Mouse (Mus musculus): ENCODE results near the gene Rbm39. TPM values are rescaled to one million over a fixed set of nuclear protein-coding genes. Genes with fewer than 3 reads are reported as not detected.

Rbm39 gene
- 250 and 341 TPM in 2 replicates for total RNA-seq (2014; rRNA removed)
- polyA plus RNA-seq (2015; fragmentation: Nextera tagmentation; extraction: Ambion mirVana), result 448 and 480 TPM in 2 replicates

DNA sequence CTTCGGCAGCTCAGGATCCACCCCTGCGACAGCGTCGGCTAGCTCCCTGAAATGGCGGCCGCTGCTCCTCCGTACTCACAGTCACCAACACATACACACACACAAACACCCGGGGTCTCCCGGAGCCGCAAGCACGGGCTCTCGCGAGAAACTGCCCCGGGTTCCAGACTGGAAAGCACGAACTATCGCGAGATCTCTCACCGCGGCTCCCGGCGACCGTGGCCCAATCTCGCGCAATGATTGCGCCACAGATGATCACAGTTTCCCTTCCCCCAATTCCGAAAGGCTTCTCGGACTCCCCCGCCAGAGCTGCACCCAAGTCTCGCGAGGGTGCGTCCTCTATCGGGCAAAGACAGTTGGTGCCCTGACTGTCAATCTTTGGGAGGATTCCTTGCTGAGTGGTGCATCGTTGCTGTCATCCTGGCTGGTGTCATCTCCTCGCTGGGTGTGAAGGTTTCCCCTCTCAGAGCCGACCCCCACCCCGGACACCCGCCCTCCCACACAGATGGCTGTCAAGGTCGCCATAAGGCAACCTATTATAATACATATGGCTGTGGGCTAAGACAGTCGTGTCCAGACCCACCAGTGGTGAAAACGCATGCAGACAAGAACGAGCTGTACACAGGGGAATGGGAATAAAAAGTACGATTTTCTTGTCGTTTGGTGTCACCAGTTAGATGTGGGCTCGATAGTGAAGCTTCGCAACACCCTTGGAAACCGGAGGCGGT, at the start of gene Rbm39:
Rbm39 (minus strand) TSS at position 145 of the 728 bp plus-strand sequence.
- TF ChIP-seq CTCF (IDR thresholded peaks at IDR 0.05; ENCODE audit: low read depth), result peak; percentile 68
- peaks cover 13% of the 10 kb centered on the region for H3K36me3 ChIP-seq (ENCODE audit: insufficient read depth, low read length)
- H3K4me1 ChIP-seq (ENCODE audit: insufficient read depth, low read length), result peaks cover 5% of the 10 kb centered on the region; the same call in 1 of the 2 replicates
- H3K4me2 ChIP-seq (ENCODE audit: low read depth, low read length), result peak within 1 kb of the TSS; percentile 80
- ATAC-seq, result peak; percentile 97
- no peaks in the 10 kb centered on the region for H3K9me3 ChIP-seq (ENCODE audit: low read length)
- WGBS, result under 1% methylated on average over 47 of the region's 47 CpGs
- H3K4me3 ChIP-seq (ENCODE audit: low read length), result peak within 1 kb of the TSS; percentile 100
- H3K9ac ChIP-seq (replicated peaks; ENCODE audit: low read length), result peak within 1 kb of the TSS; percentile 100
- peak; percentile 100 for DNase-seq (ENCODE audit: low spot score)
- H3K27me3 ChIP-seq (ENCODE audit: insufficient read depth, low read length), result no peaks in the 10 kb centered on the region
- peak within 1 kb of the TSS; percentile 99 for H3K27ac ChIP-seq

GRCm38 (mm10) chr2:156229171-156229570, 49.1 kb upstream of the Rbm39 start:
- H3K27me3 ChIP-seq (ENCODE audit: insufficient read depth, low read length), result no peaks in the 10 kb centered on the region
- ATAC-seq (no peak), DNase-seq (ENCODE audit: low spot score) (no peak)
- H3K9ac ChIP-seq (replicated peaks; ENCODE audit: low read length), result no peak overlapping the region
- H3K4me1 ChIP-seq (ENCODE audit: insufficient read depth, low read length), result peaks cover 7% of the 10 kb centered on the region; the same call in 1 of the 2 replicates
- WGBS, result 100% methylated on average over 1 of the region's 1 CpGs
- H3K36me3 ChIP-seq (ENCODE audit: insufficient read depth, low read length), result peaks cover 16% of the 10 kb centered on the region; the same call in 1 of the 2 replicates
- H3K4me3 ChIP-seq (ENCODE audit: low read length), result no peak overlapping the region
- TF ChIP-seq CTCF (IDR thresholded peaks at IDR 0.05; ENCODE audit: low read depth), result no peak
- H3K4me2 ChIP-seq (ENCODE audit: low read depth, low read length), result no peak overlapping the region
- no peaks in the 10 kb centered on the region for H3K9me3 ChIP-seq (ENCODE audit: low read length)
- no peak overlapping the region for H3K27ac ChIP-seq

DNA sequence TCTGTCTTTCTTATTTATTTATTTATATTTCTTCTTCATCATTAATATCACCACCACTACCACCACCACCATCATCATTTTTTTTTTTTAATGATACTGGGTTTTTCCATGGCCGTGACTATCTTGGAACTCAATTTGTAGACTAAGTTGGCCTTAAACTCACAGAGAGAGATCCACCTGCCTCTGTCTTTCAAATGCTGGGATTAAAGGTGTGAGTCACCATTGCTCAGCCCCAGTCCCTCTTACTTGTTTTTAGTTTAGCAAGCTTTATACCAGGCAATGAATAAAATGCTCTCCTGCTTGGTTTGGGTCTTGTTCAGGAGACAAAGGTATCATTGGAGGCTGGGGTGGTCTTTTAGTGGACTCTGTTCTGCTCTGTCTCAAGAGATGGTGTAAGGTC, 47.7 kb upstream of the Rbm39 start:
- ATAC-seq (no peak), DNase-seq (ENCODE audit: low spot score) (no peak)
- no peak for TF ChIP-seq CTCF (IDR thresholded peaks at IDR 0.05; ENCODE audit: low read depth)
- H3K27ac ChIP-seq, result no peak overlapping the region
- no peak overlapping the region for H3K4me2 ChIP-seq (ENCODE audit: low read depth, low read length)
- no peaks in the 10 kb centered on the region for H3K4me1 ChIP-seq (ENCODE audit: insufficient read depth, low read length)
- no peaks in the 10 kb centered on the region for H3K27me3 ChIP-seq (ENCODE audit: insufficient read depth, low read length)
- H3K9me3 ChIP-seq (ENCODE audit: low read length), result no peaks in the 10 kb centered on the region
- H3K9ac ChIP-seq (replicated peaks; ENCODE audit: low read length), result no peak overlapping the region
- WGBS, result 97% methylated on average over 1 of the region's 1 CpGs
- no peak overlapping the region for H3K4me3 ChIP-seq (ENCODE audit: low read length)
- H3K36me3 ChIP-seq (ENCODE audit: insufficient read depth, low read length), result peaks cover 19% of the 10 kb centered on the region; the same call in 1 of the 2 replicates

DNA sequence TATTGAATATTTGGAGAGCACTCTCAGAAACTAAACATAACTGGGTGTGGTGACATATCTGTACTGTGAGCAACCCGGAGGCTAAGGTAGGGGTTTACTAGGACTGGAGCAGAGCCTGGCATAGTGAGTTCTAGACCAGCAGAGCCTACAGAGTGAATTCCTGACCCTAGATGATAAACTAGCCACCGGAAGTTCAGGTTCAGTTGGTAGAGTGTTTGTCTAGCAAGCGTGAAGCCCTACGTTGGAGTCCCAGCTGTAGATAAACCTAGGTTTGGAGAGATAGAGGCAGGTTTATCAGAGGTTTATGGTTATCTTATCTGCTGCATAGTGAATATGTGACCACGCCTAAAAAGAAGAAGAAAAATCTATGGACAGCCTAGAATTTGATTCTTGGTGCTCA, 44.0 kb upstream of the Rbm39 start:
- Histone ChIP-seq H3K9me3 (ENCODE audit: low read length) (no peaks in the 10 kb centered on the region), H3K4me3 (ENCODE audit: low read length) (no peak overlapping the region), H3K9ac (replicated peaks; ENCODE audit: low read length) (no peak overlapping the region), H3K36me3 (ENCODE audit: insufficient read depth, low read length) (peaks cover 15% of the 10 kb centered on the region; the same call in 1 of the 2 replicates), H3K4me2 (ENCODE audit: low read depth, low read length) (no peak overlapping the region), H3K4me1 (ENCODE audit: insufficient read depth, low read length) (no peaks in the 10 kb centered on the region), H3K27me3 (ENCODE audit: insufficient read depth, low read length) (no peaks in the 10 kb centered on the region), H3K27ac (peak overlapping the region; percentile 48; the same call in 1 of the 2 replicates)
- DNase-seq (ENCODE audit: low spot score) (no peak), ATAC-seq (no peak)
- TF ChIP-seq CTCF (IDR thresholded peaks at IDR 0.05; ENCODE audit: low read depth), result no peak
- WGBS, result 93% methylated on average over 5 of the region's 5 CpGs

DNA sequence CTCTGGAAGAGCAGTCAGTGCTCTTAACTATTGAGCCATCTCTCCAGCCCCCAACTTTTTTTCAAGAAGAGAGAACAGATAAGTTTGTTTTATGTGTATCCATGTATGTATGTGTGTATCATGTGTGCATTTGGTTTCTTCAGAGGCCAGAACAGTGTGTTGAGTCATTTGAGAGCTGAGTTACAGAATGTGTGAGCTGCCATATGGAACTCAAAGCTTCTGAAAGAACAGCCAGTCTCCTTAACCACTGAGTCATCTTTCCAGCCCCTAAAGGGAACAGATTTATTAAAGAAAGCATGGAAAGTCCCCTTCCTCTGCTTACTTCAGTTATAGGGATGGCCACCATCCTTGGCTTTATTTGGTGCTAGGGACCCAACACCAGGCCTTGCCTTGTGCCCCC, 42.1 kb upstream of the Rbm39 start:
- H3K36me3 ChIP-seq (ENCODE audit: insufficient read depth, low read length), result peaks cover 15% of the 10 kb centered on the region; the same call in 1 of the 2 replicates
- ATAC-seq (no peak), DNase-seq (ENCODE audit: low spot score) (no peak)
- no peaks in the 10 kb centered on the region for H3K9me3 ChIP-seq (ENCODE audit: low read length)
- no peak overlapping the region for H3K9ac ChIP-seq (replicated peaks; ENCODE audit: low read length)
- no peaks in the 10 kb centered on the region for H3K4me1 ChIP-seq (ENCODE audit: insufficient read depth, low read length)
- H3K27ac ChIP-seq, result no peak overlapping the region
- TF ChIP-seq CTCF (IDR thresholded peaks at IDR 0.05; ENCODE audit: low read depth), result no peak
- no peaks in the 10 kb centered on the region for H3K27me3 ChIP-seq (ENCODE audit: insufficient read depth, low read length)
- no peak overlapping the region for H3K4me3 ChIP-seq (ENCODE audit: low read length)
- H3K4me2 ChIP-seq (ENCODE audit: low read depth, low read length), result no peak overlapping the region

DNA sequence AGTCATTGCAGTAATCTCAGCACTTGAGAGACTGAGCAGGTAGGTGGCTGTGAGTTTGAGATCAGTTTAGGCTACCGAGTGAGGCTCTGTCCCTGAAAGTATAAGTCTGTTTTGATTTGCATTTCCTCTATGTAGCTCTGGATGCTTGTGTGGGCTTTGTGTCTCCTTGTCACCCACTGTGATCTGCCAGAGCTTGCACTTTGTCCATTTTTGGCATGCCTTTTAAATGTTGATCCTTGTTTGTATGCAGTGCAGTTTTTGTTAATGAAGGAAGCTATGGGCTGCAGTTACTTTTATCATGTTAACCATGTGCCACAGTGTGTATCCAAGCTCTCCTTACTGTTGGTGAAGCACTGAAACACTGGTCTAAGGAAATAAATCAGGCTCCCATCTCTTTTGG, 37.7 kb upstream of the Rbm39 start:
- Histone ChIP-seq H3K9me3 (ENCODE audit: low read length) (no peaks in the 10 kb centered on the region), H3K4me3 (ENCODE audit: low read length) (no peak overlapping the region), H3K4me2 (ENCODE audit: low read depth, low read length) (no peak overlapping the region), H3K27ac (no peak overlapping the region; the same call in 1 of the 2 replicates), H3K36me3 (ENCODE audit: insufficient read depth, low read length) (no peaks in the 10 kb centered on the region), H3K4me1 (ENCODE audit: insufficient read depth, low read length) (no peaks in the 10 kb centered on the region), H3K27me3 (ENCODE audit: insufficient read depth, low read length) (no peaks in the 10 kb centered on the region), H3K9ac (replicated peaks; ENCODE audit: low read length) (no peak overlapping the region)
- ATAC-seq, result peak; percentile 40; the same call in 1 of the 2 replicates
- TF ChIP-seq CTCF (IDR thresholded peaks at IDR 0.05; ENCODE audit: low read depth), result no peak
- DNase-seq (ENCODE audit: low spot score), result peak; percentile 32
- 20% methylated on average over 1 of the region's 1 CpGs for WGBS

- no peaks in the 10 kb centered on the region; the same call in 1 of the 2 replicates for H3K4me1 ChIP-seq (ENCODE audit: insufficient read depth, low read length)
- H3K27ac ChIP-seq, result no peak overlapping the region
- H3K9ac ChIP-seq (replicated peaks; ENCODE audit: low read length), result no peak overlapping the region
- H3K36me3 ChIP-seq (ENCODE audit: insufficient read depth, low read length), result peaks cover 3% of the 10 kb centered on the region; the same call in 1 of the 2 replicates
- H3K4me3 ChIP-seq (ENCODE audit: low read length), result no peak overlapping the region
- peak; percentile 19 for DNase-seq (ENCODE audit: low spot score)
- WGBS, result 91% methylated on average over 6 of the region's 6 CpGs
- no peak for ATAC-seq
- TF ChIP-seq CTCF (IDR thresholded peaks at IDR 0.05; ENCODE audit: low read depth), result peak; percentile 39
- H3K4me2 ChIP-seq (ENCODE audit: low read depth, low read length), result no peak overlapping the region
- no peaks in the 10 kb centered on the region for H3K27me3 ChIP-seq (ENCODE audit: insufficient read depth, low read length)
- H3K9me3 ChIP-seq (ENCODE audit: low read length), result no peaks in the 10 kb centered on the region
Observed at GRCm38 (mm10) chr2:156203917-156204316, 23.9 kb upstream of the Rbm39 start.
